Mouse (Mus musculus) neural tube, embryonic 13.5 days (tissue): ENCODE data around the gene Nosip. TPM values are rescaled to one million over a fixed set of nuclear protein-coding genes. Genes with fewer than 3 reads are reported as not detected.

Experiments
- ATAC-seq: fragments of 200-750 bp; cut with Nextera tagmentation; 2 replicates; pipeline ENCODE4 v1.8.0; 2017; ENCODE audit warnings: low read depth, mild to moderate bottlenecking, moderate TSS enrichment, moderate library complexity
- H3K27ac ChIP-seq: fragments of 300-500 bp; sonication (generic); replicated peaks from 2 replicates; pipeline ENCODE4 v1.5.1; 2015; ENCODE audit warnings: moderate library complexity, mild to moderate bottlenecking, inconsistent platforms
- H3K27me3 ChIP-seq: fragments of 300-500 bp; sonication (generic); 2 replicates; pipeline ENCODE4 v1.6.1; 2015; ENCODE audit warnings: mild to moderate bottlenecking, inconsistent platforms
- H3K36me3 ChIP-seq: fragments of 300-500 bp; sonication (generic); 2 replicates; pipeline ENCODE4 v1.6.1; 2015; ENCODE audit warnings: mild to moderate bottlenecking, inconsistent platforms
- H3K4me1 ChIP-seq: fragments of 300-500 bp; sonication (generic); replicated peaks from 2 replicates; pipeline ENCODE4 v1.6.1; 2015; ENCODE audit warnings: inconsistent platforms
- H3K4me2 ChIP-seq: fragments of 300-500 bp; sonication (generic); 2 replicates; pipeline ENCODE4 v1.6.1; 2015; ENCODE audit warnings: inconsistent platforms, mild to moderate bottlenecking, moderate library complexity
- H3K4me3 ChIP-seq: fragments of 300-500 bp; sonication (generic); 2 replicates; pipeline ENCODE4 v1.5.1; 2015; ENCODE audit warnings: mild to moderate bottlenecking, inconsistent platforms
- H3K9ac ChIP-seq: fragments of 300-500 bp; sonication (generic); 2 replicates; pipeline ENCODE4 v1.6.1; 2015; ENCODE audit warnings: moderate library complexity, mild to moderate bottlenecking, inconsistent platforms
- H3K9me3 ChIP-seq: fragments of 300-500 bp; sonication (generic); 2 replicates; pipeline ENCODE4 v1.6.1; 2016; ENCODE audit warnings: inconsistent platforms
- WGBS: fragments of 180-500 bp; shearing (Covaris S2); methylation state at CpG from one replicate; pipeline ENCODE4 v1.1.7; 2015; 5-methylcytosine and 5-hydroxymethylcytosine counted together
- polyA plus RNA-seq: library from polyadenylated mRNA; unstranded; fragments of >200 nt; fragmentation: Nextera tagmentation; extraction: Ambion mirVana; gene quantifications from 2 replicates; pipeline ENCODE4 v1.2.1, GENCODE M21; 2015

The Nosip gene
- polyA plus RNA-seq, 1 experiment from 2014 or later: 65.6 TPM

- peak overlapping the region; percentile 56; the same call in 1 of the 2 replicates for H3K27ac ChIP-seq
- no peak for ATAC-seq
These were observed 37.7 kb upstream of the Nosip start for GRCm38 (mm10) chr7:45024281-45025248.

GRCm38 (mm10) chr7:45025601-45026220 is 36.5 kb upstream of the Nosip start:
- ATAC-seq: no peak
- no peaks in the 10 kb centered on the region for H3K9me3 ChIP-seq
- H3K9ac ChIP-seq: no peak overlapping the region
- H3K4me3 ChIP-seq: no peak overlapping the region
- H3K27me3 ChIP-seq: no peaks in the 10 kb centered on the region
- peak overlapping the region; percentile 56; the same call in 1 of the 2 replicates for H3K27ac ChIP-seq
- peaks cover 42% of the 10 kb centered on the region for H3K36me3 ChIP-seq
- H3K4me1 ChIP-seq: peaks cover 16% of the 10 kb centered on the region
- H3K4me2 ChIP-seq: no peak overlapping the region
- WGBS: 86% methylated on average over 8 of the region's 8 CpGs

More at GRCm38 (mm10) chr7:45024281-45025248, 37.7 kb upstream of the Nosip start:
- Histone ChIP-seq H3K4me2 (no peak overlapping the region), H3K9me3 (no peaks in the 10 kb centered on the region), H3K36me3 (peaks cover 30% of the 10 kb centered on the region), H3K4me1 (peaks cover 16% of the 10 kb centered on the region), H3K27me3 (no peaks in the 10 kb centered on the region), H3K4me3 (no peak overlapping the region), H3K9ac (no peak overlapping the region)
- WGBS: 90% methylated on average over 15 of the region's 15 CpGs

- Histone ChIP-seq H3K9me3 (no peaks in the 10 kb centered on the region), H3K4me1 (peaks cover 16% of the 10 kb centered on the region), H3K27ac (peak overlapping the region; percentile 56), H3K4me2 (no peak overlapping the region), H3K9ac (no peak overlapping the region), H3K27me3 (no peaks in the 10 kb centered on the region), H3K36me3 (peaks cover 47% of the 10 kb centered on the region), H3K4me3 (no peak overlapping the region)
- ATAC-seq: 0 out of 2 replicates have a peak, but pooled peaks have one; percentile 41
- 33% methylated on average over 2 of the region's 2 CpGs for WGBS
These were observed 36.0 kb upstream of the Nosip start for GRCm38 (mm10) chr7:45026256-45026655.

GRCm38 (mm10) chr7:45027761-45028160 is 34.5 kb upstream of the Nosip start:
- H3K27me3 ChIP-seq: no peaks in the 10 kb centered on the region
- H3K36me3 ChIP-seq: peaks cover 62% of the 10 kb centered on the region
- no peak overlapping the region for H3K4me3 ChIP-seq
- WGBS: 98% methylated on average over 9 of the region's 9 CpGs
- H3K4me2 ChIP-seq: no peak overlapping the region
- H3K9ac ChIP-seq: no peak overlapping the region
- H3K9me3 ChIP-seq: no peaks in the 10 kb centered on the region
- no peak for ATAC-seq
- H3K27ac ChIP-seq: no peak overlapping the region
- peaks cover 16% of the 10 kb centered on the region for H3K4me1 ChIP-seq

- Histone ChIP-seq H3K4me3 (no peak overlapping the region), H3K4me2 (no peak overlapping the region), H3K9me3 (no peaks in the 10 kb centered on the region), H3K27ac (no peak overlapping the region), H3K36me3 (peaks cover 68% of the 10 kb centered on the region), H3K4me1 (peaks cover 16% of the 10 kb centered on the region), H3K27me3 (no peaks in the 10 kb centered on the region), H3K9ac (no peak overlapping the region)
- ATAC-seq: no peak
- 95% methylated on average over 11 of the region's 11 CpGs for WGBS
These were observed 33.9 kb upstream of the Nosip start for GRCm38 (mm10) chr7:45028351-45028750.

- H3K9ac ChIP-seq: no peak overlapping the region
- H3K27me3 ChIP-seq: no peaks in the 10 kb centered on the region
- WGBS: 89% methylated on average over 6 of the region's 6 CpGs
- ATAC-seq: no peak
- H3K4me3 ChIP-seq: no peak overlapping the region
- peaks cover 16% of the 10 kb centered on the region for H3K4me1 ChIP-seq
- no peak overlapping the region for H3K27ac ChIP-seq
- no peak overlapping the region for H3K4me2 ChIP-seq
- H3K9me3 ChIP-seq: no peaks in the 10 kb centered on the region
- H3K36me3 ChIP-seq: peaks cover 85% of the 10 kb centered on the region
These were observed 32.2 kb upstream of the Nosip start for GRCm38 (mm10) chr7:45029995-45030394.

GRCm38 (mm10) chr7:45030857-45031256 is 31.4 kb upstream of the Nosip start:
- H3K36me3 ChIP-seq: peaks cover 93% of the 10 kb centered on the region
- no peaks in the 10 kb centered on the region for H3K27me3 ChIP-seq
- no peak overlapping the region for H3K4me2 ChIP-seq
- H3K4me1 ChIP-seq: peaks cover 11% of the 10 kb centered on the region
- H3K9ac ChIP-seq: no peak overlapping the region
- no peak overlapping the region for H3K4me3 ChIP-seq
- WGBS: 96% methylated on average over 8 of the region's 8 CpGs
- ATAC-seq: no peak
- no peak overlapping the region for H3K27ac ChIP-seq
- no peaks in the 10 kb centered on the region for H3K9me3 ChIP-seq

GRCm38 (mm10) chr7:45033722-45034359 is 28.4 kb upstream of the Nosip start:
- WGBS: 95% methylated on average over 19 of the region's 19 CpGs
- H3K27ac ChIP-seq: no peak overlapping the region
- H3K27me3 ChIP-seq: no peaks in the 10 kb centered on the region
- H3K9ac ChIP-seq: no peak overlapping the region
- H3K4me3 ChIP-seq: no peak overlapping the region
- no peak overlapping the region for H3K4me2 ChIP-seq
- peaks cover 100% of the 10 kb centered on the region for H3K36me3 ChIP-seq
- no peaks in the 10 kb centered on the region for H3K4me1 ChIP-seq
- H3K9me3 ChIP-seq: no peaks in the 10 kb centered on the region
- no peak for ATAC-seq

- no peaks in the 10 kb centered on the region for H3K9me3 ChIP-seq
- H3K4me1 ChIP-seq: no peaks in the 10 kb centered on the region
- no peak overlapping the region for H3K27ac ChIP-seq
- 95% methylated on average over 3 of the region's 3 CpGs for WGBS
- peaks cover 100% of the 10 kb centered on the region for H3K36me3 ChIP-seq
- ATAC-seq: no peak
- H3K4me2 ChIP-seq: no peak overlapping the region
- H3K9ac ChIP-seq: no peak overlapping the region
- no peak overlapping the region for H3K4me3 ChIP-seq
- no peaks in the 10 kb centered on the region for H3K27me3 ChIP-seq
These were observed 26.6 kb upstream of the Nosip start for GRCm38 (mm10) chr7:45035631-45036030.

- Histone ChIP-seq H3K4me2 (no peak overlapping the region), H3K4me1 (no peaks in the 10 kb centered on the region), H3K27me3 (no peaks in the 10 kb centered on the region), H3K9me3 (no peaks in the 10 kb centered on the region), H3K36me3 (peaks cover 100% of the 10 kb centered on the region), H3K4me3 (no peak overlapping the region), H3K27ac (no peak overlapping the region), H3K9ac (no peak overlapping the region)
- WGBS: 91% methylated on average over 11 of the region's 11 CpGs
- no peak for ATAC-seq
These were observed 25.5 kb upstream of the Nosip start for GRCm38 (mm10) chr7:45036702-45037101.

GRCm38 (mm10) chr7:45037720-45038361 is 24.4 kb upstream of the Nosip start:
- H3K27ac ChIP-seq: no peak overlapping the region
- ATAC-seq: no peak
- no peaks in the 10 kb centered on the region for H3K27me3 ChIP-seq
- 72% methylated on average over 7 of the region's 7 CpGs for WGBS
- no peaks in the 10 kb centered on the region for H3K4me1 ChIP-seq
- no peaks in the 10 kb centered on the region for H3K9me3 ChIP-seq
- H3K4me3 ChIP-seq: no peak overlapping the region
- H3K4me2 ChIP-seq: no peak overlapping the region
- H3K36me3 ChIP-seq: peaks cover 100% of the 10 kb centered on the region
- no peak overlapping the region for H3K9ac ChIP-seq
